Mouse (Mus musculus) liver, embryonic 14.5 days (tissue): ENCODE results near the gene Zdhhc12.
A peak's percentile ranks its signal among the peaks of the same experiment; 100 is the strongest.

Experiments used
- CTCF ChIP-seq: IDR thresholded peaks from 2 replicates; pipeline ENCODE4 v1.5.1; 2016; ENCODE audit warnings: antibody characterized with exemption, low read depth, control low read depth
- EP300 ChIP-seq: IDR thresholded peaks from 2 replicates; pipeline ENCODE4 v1.6.1; 2016; ENCODE audit warnings: antibody characterized with exemption, low read depth

DNA sequence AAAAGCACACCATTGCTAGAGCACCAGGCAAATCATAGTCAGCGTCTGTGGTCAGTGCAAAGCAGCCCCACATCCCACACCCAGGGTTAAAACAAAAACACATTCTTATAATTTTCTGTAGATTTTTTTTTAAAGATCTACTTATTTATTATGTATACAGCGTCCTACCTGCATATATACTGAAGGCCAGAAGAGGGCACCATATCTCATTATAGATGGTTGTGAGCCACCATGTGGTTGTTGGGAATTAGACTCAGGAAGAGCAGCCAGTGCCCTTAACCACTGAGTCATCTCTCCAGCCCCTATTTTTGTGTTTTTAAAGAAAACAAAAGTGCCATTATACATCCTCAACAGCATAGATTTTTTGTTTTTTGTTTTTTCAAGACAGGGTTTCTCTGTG, 35.3 kb upstream of the Zdhhc12 start:
- no peak for TF ChIP-seq EP300
- TF ChIP-seq CTCF: peak; percentile 75
